Mouse (Mus musculus) intestine, embryonic 14.5 days (tissue): ENCODE measurements around the gene Dap. TPM values are rescaled to one million over a fixed set of nuclear protein-coding genes. Genes with fewer than 3 reads are reported as not detected.

Experiments
- ATAC-seq: fragments of 200-750 bp; cut with Nextera tagmentation; replicated peaks from 2 replicates; pipeline ENCODE4 v1.8.0; 2017; ENCODE audit warnings: low read depth, moderate number of reproducible peaks, moderate TSS enrichment, moderate library complexity; ENCODE audit not compliant: low FRiP score, low TSS enrichment
- DNase-seq: peaks from one replicate; pipeline ENCODE4 v3.0.0-alpha.2; 2018; ENCODE audit warnings: low spot score
- H3K27ac ChIP-seq: fragments of 300-500 bp; sonication (generic); 2 replicates; pipeline ENCODE4 v1.5.1; 2014; ENCODE audit warnings: low read depth, mild to moderate bottlenecking, control low read depth
- H3K27me3 ChIP-seq: fragments of 300-500 bp; sonication (generic); replicated peaks from 2 replicates; pipeline ENCODE4 v1.6.1; 2014; ENCODE audit warnings: low read length, control low read depth; ENCODE audit not compliant: control insufficient read depth, insufficient read depth
- H3K36me3 ChIP-seq: fragments of 300-500 bp; sonication (generic); 2 replicates; pipeline ENCODE4 v1.6.1; 2014; ENCODE audit warnings: low read length, control low read depth; ENCODE audit not compliant: control insufficient read depth, insufficient read depth
- H3K4me1 ChIP-seq: fragments of 300-500 bp; sonication (generic); replicated peaks from 2 replicates; pipeline ENCODE4 v1.6.1; 2014; ENCODE audit warnings: low read length, control low read depth, mixed read lengths; ENCODE audit not compliant: control insufficient read depth, insufficient read depth
- H3K4me2 ChIP-seq: fragments of 300-500 bp; sonication (generic); 2 replicates; pipeline ENCODE4 v1.6.1; 2014; ENCODE audit warnings: low read length
- H3K4me3 ChIP-seq: fragments of 300-500 bp; sonication (generic); 2 replicates; pipeline ENCODE4 v1.5.1; 2014; ENCODE audit warnings: low read depth, low read length, control low read depth, mixed read lengths
- H3K9ac ChIP-seq: fragments of 300-500 bp; sonication (generic); 2 replicates; pipeline ENCODE4 v1.6.1; 2014; ENCODE audit warnings: mild to moderate bottlenecking, low read length
- H3K9me3 ChIP-seq: fragments of 300-500 bp; sonication (generic); 2 replicates; pipeline ENCODE4 v1.6.1; 2016; ENCODE audit warnings: low read length, control low read depth; ENCODE audit not compliant: control insufficient read depth
- WGBS: fragments of 180-500 bp; shearing (Covaris S2); extraction: QIAGEN DNeasy Blood & Tissue Kit; methylation state at CpG from one replicate; pipeline ENCODE4 v1.1.7; 2014; 5-methylcytosine and 5-hydroxymethylcytosine counted together
- polyA plus RNA-seq: library from polyadenylated mRNA; unstranded; fragments of >200 nt; fragmentation: Nextera tagmentation; extraction: Ambion mirVana; gene quantifications from 2 replicates; pipeline ENCODE4 v1.2.1, GENCODE M21; 2014

Gene Dap
- 83.6 and 96.5 TPM in 2 replicates for polyA plus RNA-seq

DNA sequence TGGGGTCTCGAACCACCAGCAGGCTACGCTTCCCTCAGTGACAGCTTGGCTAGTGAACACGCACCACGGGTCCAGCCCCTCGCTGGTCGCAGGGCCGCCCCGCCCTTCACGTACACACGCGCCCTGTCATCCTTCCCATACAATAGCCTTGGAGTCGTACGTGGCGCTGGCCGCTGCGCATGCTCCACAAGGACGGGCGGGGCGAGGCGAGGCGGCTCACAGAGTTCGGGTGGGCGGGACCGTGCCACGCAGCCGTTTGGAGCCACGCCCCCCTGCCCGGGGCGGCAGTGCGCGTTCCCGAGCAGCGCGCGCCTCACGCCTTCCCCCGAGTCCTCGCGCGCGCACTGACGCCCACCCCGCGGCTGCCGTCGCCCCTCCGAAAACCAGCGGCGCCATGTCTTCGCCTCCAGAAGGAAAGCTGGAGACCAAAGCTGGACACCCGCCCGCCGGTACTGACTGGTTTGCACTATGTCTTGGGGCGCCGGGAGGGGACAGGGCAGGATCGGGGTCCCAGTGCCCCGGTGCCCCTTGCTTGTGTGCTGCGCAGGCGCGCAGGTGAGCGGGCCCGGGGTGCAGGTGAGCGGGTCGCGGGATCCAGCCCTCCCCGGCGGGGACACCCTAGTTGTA, at the start of gene Dap:
TSS of gene Dap (plus strand) at position 180 of the 627 bp plus-strand sequence.
- Histone ChIP-seq H3K4me1 (peaks cover 19% of the 10 kb centered on the region), H3K4me3 (peak within 1 kb of the TSS; percentile 86), H3K4me2 (peak within 1 kb of the TSS; percentile 73), H3K36me3 (no peaks in the 10 kb centered on the region), H3K9ac (peak within 1 kb of the TSS; percentile 86), H3K27me3 (no peaks in the 10 kb centered on the region), H3K27ac (peak within 1 kb of the TSS; percentile 69), H3K9me3 (no peaks in the 10 kb centered on the region)
- WGBS = under 1% methylated on average over 67 of the region's 67 CpGs
- DNase-seq = peak; percentile 97
- peak; percentile 98 for ATAC-seq

DNA sequence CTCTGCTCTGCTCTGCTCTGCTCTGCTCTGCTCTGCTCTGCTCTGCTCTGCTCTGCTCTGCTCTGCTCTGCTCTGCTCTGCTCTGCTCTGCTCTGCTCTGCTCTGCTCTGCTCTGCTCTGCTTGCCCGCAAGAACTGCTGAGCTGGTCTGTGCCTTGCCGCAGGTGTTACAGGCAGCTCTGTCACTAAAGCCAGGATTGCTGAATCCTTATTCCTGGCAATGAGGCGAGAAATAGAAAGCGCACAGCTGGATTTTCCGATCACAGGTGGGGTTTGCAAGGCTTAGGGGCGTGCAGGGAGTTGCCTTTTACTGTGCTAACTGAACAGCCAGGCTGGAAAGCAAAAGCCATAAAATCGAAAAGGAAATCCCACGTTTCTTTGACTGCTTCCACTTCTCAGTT, 47.5 kb upstream of the Dap start:
- Histone ChIP-seq H3K4me3 (no peak overlapping the region), H3K4me1 (no peaks in the 10 kb centered on the region), H3K27me3 (no peaks in the 10 kb centered on the region), H3K36me3 (no peaks in the 10 kb centered on the region), H3K27ac (no peak overlapping the region), H3K9ac (no peak overlapping the region), H3K9me3 (no peaks in the 10 kb centered on the region), H3K4me2 (peak overlapping the region; percentile 15; the same call in 1 of the 2 replicates)
- DNase-seq = no peak
- 41% methylated on average over 8 of the region's 8 CpGs for WGBS
- ATAC-seq = no peak

DNA sequence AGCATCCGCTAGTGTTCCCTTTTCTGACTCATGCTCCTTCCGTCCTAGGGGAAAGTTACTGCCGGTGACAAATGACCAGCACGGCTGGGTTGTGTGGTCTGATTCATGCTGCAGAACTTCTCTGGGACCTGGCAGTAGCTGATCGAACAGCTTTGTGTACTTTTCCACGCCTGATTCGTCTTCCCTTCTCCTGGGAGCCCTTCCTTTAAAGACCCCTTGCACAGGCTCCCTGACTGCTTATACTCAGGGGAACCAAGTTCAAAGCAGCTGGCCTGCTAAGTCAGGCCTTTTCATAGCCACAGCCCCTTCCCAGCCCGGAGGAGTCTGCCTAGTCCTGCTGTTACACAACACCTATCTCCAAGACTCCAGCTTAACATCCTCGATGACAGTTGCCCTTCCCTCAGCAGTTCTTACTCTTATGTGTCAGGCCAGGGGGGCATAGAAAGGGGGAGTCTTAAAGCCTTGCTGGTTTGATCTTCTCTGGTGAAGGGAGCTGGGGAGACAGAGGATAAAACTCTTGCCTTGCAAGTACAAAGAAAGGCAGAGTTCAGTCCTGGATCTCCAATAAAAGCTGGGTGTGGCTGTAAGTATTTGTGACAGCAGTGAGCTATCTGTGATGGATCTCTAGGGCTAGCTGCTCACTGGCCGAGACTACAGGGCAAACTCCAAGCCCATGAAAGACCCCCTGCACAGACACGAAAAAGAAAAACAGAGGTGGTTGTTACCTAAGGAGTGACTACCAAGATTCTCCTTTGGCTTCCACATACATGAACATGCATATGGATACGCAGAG, 39.3 kb upstream of the Dap start:
- 43% methylated on average over 12 of the region's 12 CpGs for WGBS
- H3K9ac ChIP-seq = no peak overlapping the region
- no peak overlapping the region for H3K4me3 ChIP-seq
- H3K9me3 ChIP-seq = no peaks in the 10 kb centered on the region
- no peak overlapping the region for H3K4me2 ChIP-seq
- H3K27ac ChIP-seq = peak overlapping the region; percentile 38
- ATAC-seq = 0 out of 2 replicates have a peak, but pooled peaks have one; percentile 27
- H3K36me3 ChIP-seq = no peaks in the 10 kb centered on the region
- H3K27me3 ChIP-seq = no peaks in the 10 kb centered on the region
- no peaks in the 10 kb centered on the region for H3K4me1 ChIP-seq
- DNase-seq = peak; percentile 57

DNA sequence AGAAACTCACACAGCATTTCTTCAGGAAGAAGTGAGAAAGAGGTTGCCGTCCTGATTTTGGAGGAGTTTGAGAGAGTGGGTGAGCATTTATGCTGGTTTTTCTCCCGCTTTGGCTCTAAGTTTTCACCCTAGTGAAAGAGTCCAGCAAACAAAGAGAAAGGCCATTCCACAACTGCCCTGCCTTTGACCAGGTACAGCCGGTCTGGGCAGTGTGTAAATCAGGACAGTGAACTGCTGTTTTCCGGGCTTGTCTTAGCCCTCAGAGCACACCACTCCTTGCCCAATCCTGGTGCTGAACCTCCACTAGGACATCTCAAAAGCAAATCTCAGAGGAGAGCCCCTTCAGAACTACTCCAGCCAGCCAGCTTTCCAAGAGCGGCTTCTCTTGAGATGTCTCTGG, 38.6 kb upstream of the Dap start:
- WGBS = 71% methylated on average over 5 of the region's 5 CpGs
- no peaks in the 10 kb centered on the region for H3K4me1 ChIP-seq

DNA sequence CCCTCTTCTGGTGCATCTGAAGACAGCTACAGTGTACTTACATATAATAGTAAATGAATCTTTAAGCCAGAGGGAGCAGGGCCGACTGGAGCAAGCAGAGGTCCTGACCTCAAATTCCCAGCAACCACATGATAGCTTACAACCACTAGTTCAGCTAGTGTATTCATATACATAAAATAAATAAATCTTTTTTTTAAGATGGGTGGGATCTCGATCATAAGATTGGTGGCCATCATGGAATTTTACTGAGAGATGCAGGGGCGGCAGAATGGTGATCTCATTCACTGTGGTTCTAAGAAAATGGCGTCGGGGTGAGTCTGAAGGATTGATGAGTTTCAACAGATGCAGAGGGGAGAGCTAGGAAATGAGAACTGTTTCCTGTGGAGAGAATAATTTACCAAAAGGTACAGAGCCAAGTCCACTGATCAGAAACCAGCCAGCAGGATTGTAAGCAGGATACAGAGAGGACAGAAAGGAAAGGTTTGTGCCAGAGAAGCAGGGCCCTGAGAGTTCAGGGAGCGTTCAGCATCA, 37.7 kb upstream of the Dap start:
- no peak for ATAC-seq
- H3K27ac ChIP-seq = no peak overlapping the region
- H3K4me3 ChIP-seq = no peak overlapping the region
- H3K4me2 ChIP-seq = no peak overlapping the region
- H3K9ac ChIP-seq = no peak overlapping the region
- no peak for DNase-seq
- H3K4me1 ChIP-seq = no peaks in the 10 kb centered on the region
- H3K9me3 ChIP-seq = no peaks in the 10 kb centered on the region
- H3K27me3 ChIP-seq = no peaks in the 10 kb centered on the region
- WGBS = 71% methylated on average over 6 of the region's 6 CpGs
- H3K36me3 ChIP-seq = no peaks in the 10 kb centered on the region

More for the DNA sequence above, 38.6 kb upstream of the Dap start:
- no peaks in the 10 kb centered on the region for H3K27me3 ChIP-seq
- H3K9ac ChIP-seq = no peak overlapping the region
- DNase-seq = no peak
- no peak overlapping the region for H3K4me3 ChIP-seq
- no peak for ATAC-seq
- H3K27ac ChIP-seq = 0 out of 2 replicates have a peak overlapping the region, but pooled peaks have one; percentile 38
- no peak overlapping the region for H3K4me2 ChIP-seq
- H3K9me3 ChIP-seq = no peaks in the 10 kb centered on the region
- no peaks in the 10 kb centered on the region for H3K36me3 ChIP-seq

DNA sequence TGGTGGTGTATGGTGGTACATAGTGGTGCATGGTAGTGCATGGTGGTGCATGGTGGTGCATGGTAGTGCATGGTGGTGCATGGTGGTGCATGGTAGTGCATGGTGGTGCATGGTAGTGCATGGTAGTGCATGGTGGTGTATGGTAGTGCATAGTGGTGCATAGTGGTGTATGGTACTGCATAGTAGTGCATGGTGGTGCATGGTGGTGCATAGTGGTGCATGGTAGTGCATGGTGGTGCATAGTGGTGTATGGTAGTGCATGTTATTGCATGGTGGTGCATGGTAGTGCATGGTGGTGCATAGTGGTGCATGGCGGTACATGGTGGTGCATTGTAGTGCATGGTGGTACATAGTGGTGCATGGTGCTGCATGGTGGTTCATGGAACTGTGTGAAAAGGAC, 31.6 kb upstream of the Dap start:
- no peak for ATAC-seq
- H3K4me3 ChIP-seq = no peak overlapping the region
- 88% methylated on average over 1 of the region's 1 CpGs for WGBS
- H3K4me2 ChIP-seq = no peak overlapping the region
- H3K4me1 ChIP-seq = no peaks in the 10 kb centered on the region
- no peaks in the 10 kb centered on the region for H3K27me3 ChIP-seq
- no peaks in the 10 kb centered on the region for H3K9me3 ChIP-seq
- DNase-seq = no peak
- no peaks in the 10 kb centered on the region for H3K36me3 ChIP-seq
- H3K27ac ChIP-seq = no peak overlapping the region
- H3K9ac ChIP-seq = no peak overlapping the region

DNA sequence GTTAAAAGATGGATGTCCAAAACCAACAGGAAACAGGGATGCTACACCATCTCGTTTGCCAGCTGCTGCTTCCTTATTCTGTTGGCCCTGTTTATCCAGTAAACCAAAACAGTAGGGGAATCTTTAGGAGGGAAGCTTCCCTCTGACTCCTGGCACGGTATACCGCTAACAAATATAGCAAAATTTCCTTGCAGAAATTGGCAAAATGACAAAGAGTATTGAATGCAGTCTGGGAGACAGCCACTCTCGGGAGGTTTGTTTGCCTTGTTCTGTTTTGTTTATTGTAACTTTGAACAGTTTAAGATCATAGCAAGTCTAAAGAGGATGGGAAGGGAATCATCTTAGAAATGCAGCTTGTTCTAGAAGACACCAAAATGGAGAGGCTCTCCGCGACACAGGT, 28.3 kb upstream of the Dap start:
- H3K4me1 ChIP-seq = no peaks in the 10 kb centered on the region

DNA sequence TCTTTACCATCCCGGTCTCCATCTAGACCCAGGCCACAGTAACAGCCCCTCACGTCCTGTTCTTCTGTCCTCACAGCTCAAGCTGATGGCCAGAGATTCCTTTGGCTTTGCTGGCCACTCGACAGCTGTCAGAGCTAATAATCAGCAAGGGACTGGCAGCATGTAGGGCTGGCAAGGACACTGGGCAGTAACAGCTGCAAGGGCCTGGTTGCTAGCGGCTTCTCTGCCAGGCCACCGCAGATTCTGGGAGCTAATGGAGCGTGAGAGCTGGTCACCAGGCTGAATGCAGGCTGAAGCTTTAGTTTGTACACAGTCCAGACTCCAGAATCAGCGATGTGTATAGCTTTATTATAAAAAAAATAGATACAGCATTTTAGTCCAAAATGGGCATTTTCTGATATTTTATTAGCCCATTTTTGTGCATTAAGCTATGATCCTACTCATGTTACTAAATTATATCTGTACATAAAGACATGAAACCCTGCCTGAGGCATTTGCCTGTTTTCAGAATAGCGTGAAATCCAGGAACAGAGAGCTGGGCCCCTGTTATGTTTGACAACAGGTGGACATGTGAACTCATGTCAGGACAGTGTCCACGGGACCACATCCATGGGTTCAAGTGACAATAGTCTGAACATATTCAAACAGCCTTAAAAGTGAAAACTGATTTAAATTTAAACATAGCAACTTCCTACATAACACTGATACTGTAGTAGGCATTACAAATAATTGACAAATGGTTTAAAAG, 16.6 kb upstream of the Dap start:
- no peaks in the 10 kb centered on the region; the same call in 1 of the 2 replicates for H3K4me1 ChIP-seq
- ATAC-seq (no peak), DNase-seq (no peak)
- 87% methylated on average over 9 of the region's 9 CpGs for WGBS
- H3K4me3 ChIP-seq = no peak overlapping the region
- H3K4me2 ChIP-seq = no peak overlapping the region
- H3K27me3 ChIP-seq = no peaks in the 10 kb centered on the region
- no peak overlapping the region for H3K27ac ChIP-seq
- no peak overlapping the region for H3K9ac ChIP-seq
- H3K36me3 ChIP-seq = no peaks in the 10 kb centered on the region
- no peaks in the 10 kb centered on the region for H3K9me3 ChIP-seq

More for the DNA sequence above, 28.3 kb upstream of the Dap start:
- ATAC-seq (no peak), DNase-seq (no peak)
- Histone ChIP-seq H3K9me3 (no peaks in the 10 kb centered on the region), H3K4me3 (no peak overlapping the region), H3K27me3 (no peaks in the 10 kb centered on the region), H3K36me3 (no peaks in the 10 kb centered on the region), H3K27ac (no peak overlapping the region), H3K4me2 (no peak overlapping the region), H3K9ac (no peak overlapping the region)
- WGBS = 62% methylated on average over 6 of the region's 6 CpGs
